Mouse (Mus musculus): ENCODE results near the gene Camkmt.

Gene Camkmt

DNA sequence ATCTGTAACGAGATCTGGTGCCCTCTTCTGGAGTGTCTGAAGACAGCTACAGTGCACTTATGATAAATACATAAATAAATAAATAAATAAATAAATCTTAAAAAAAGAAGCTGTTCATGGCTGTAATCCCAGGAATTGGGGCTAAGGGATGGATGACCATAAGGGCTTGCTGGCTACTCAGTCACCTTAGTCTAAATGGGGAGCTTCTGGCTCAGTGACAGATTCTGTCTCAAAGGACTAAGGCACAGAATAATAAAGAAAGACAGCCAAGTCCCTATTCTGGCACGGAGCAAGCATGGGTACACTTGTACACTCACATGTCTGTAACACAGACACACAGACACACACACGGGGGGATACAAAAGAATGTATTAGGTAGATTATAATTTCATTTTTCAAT lies 11.1 kb upstream of the Camkmt start:
- TF ChIP-seq GATA4 (IDR thresholded peaks at IDR 0.05; ENCODE audit: insufficient replicate concordance, low read length) = no peak

DNA sequence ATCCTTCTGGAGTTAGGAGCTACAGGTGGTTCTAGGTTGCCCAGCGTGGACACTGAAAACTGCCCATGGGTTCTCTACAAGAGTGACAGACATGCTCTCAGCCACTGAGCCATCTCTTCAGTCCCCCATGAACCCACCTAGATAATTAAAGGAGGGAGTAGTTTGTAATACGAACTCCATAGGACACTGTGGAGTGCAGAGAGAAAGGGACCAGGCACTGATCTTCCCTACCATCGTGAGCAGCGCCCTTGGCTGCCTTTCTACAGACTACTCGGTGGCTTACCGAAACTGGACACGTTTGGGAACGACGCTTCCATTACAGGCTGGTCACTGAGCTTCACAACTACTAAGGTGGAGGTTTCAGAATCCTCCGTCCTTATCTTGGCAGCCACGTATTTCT lies 9.6 kb upstream of the Camkmt start:
- no peak for TF ChIP-seq GATA4 (IDR thresholded peaks at IDR 0.05; ENCODE audit: insufficient replicate concordance, low read length)

DNA sequence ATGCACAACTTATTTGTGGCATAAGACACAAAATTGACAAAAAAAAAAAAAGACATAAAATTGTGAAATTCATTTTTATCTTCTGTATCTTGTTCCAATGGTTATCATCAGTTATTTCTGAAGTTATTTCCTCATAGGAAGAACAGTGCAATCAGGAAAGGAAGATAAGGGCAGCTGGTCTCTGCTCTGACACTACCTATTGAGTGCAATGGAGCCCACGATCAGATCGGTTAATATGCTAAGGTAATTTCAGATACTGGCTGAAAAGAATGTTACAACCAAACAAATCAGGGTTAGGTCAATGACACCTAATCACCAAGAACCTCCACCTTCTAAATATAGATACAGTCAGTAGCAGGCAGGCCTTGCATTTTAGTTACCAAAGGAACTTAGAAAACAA lies 5.0 kb upstream of the Camkmt start:
- no peak for TF ChIP-seq GATA4 (IDR thresholded peaks at IDR 0.05; ENCODE audit: insufficient replicate concordance, low read length)

DNA sequence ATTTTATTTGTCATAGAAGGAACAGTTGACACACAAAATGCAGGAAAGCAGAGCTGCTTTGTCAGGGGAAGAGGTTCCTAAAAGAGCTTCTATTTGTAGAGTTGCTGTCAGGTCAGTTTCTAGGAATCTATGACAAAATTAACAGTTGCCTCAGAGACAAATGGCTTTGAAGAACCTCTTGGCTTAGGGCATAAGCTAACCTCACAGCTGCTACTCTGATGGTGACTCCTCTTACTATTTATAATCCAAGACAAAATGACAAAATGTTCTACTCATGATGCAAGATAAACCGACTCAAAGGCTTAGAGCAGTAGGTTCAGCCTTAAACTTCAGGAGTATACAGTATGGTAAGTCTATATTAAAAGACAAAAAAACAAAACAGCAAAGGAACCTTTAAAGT lies 3.9 kb upstream of the Camkmt start:
- TF ChIP-seq GATA4 (IDR thresholded peaks at IDR 0.05; ENCODE audit: insufficient replicate concordance, low read length) = no peak

DNA sequence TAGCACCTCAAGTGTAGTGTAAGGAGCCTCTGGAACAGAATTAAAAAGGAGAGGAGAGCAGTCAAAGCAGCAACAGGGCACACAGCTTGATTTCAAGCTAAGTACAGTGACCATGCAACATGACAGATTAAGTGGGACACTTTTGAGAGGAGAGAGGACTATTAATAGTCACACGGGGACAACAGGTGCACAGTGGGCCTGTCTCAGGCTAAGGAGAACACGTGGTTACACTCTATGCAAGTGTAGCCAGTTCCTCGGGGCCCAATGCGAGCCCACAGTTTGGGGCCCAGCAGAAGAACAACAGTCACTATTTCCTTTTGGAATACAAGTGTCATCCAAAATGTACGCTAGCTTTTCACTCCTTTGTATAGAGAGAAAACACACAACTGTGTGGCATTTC lies 2.8 kb upstream of the Camkmt start:
- TF ChIP-seq GATA4 (IDR thresholded peaks at IDR 0.05; ENCODE audit: insufficient replicate concordance, low read length) = no peak

DNA sequence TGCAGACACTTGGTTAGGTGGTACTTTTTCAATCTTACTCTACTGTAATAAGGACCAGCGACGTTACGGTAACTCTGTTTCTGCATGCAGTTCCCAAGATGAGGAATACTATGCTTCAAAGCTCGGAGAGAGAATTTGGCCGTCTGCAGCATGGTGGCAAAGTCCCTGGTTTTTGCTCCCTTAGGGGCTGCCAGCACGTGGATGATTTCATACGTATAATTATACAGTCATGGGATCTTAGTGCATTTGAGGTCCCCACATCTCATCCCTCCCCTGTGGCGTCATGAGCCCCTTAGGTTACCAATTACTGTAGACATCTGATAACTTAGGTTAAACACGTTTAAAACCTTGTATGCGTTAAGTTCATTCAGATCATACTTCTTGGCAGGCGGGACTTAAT lies 2.0 kb upstream of the Camkmt start:
- no peak for TF ChIP-seq GATA4 (IDR thresholded peaks at IDR 0.05; ENCODE audit: insufficient replicate concordance, low read length)

DNA sequence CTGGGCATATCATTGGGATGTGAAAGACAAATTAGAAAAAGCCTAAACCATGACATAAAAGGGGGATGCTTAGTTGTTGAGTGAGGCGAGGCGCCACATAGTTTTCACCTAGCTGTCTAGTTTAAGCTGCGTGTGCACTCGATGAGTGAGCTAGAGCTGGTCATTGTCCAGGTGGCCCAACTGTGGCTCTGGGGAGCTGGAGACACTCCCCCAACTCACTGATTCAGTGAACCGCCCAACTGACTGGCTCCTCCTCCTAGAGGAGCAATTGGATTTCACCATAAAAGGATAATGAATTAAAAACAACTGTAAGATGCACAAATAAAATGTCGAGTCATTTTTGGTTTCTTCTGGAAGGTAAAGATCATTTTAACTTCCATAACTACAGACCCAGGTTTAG lies 1.3 kb upstream of the Camkmt start:
- no peak for TF ChIP-seq GATA4 (IDR thresholded peaks at IDR 0.05; ENCODE audit: insufficient replicate concordance, low read length)

DNA sequence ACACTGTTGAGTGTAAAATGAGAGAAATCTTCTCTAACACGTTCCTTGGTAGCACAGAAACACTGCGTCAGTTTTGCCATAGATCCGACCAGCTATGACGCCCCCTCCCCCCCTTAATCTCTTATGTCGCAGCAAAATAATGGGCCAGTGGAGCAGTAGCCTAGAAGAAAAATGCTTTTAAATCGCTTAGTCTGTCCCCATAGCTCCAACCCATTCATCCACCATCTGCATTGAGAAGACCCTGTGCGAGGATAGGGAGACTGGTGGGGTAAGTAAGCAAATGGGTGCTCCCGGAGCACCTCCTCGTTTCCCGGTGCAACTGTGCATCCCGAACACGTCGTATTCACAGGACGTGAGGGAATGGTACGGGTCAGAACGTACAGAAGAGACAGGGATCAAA lies 731 bp upstream of the Camkmt start:
- no peak for TF ChIP-seq GATA4 (IDR thresholded peaks at IDR 0.05; ENCODE audit: insufficient replicate concordance, low read length)

DNA sequence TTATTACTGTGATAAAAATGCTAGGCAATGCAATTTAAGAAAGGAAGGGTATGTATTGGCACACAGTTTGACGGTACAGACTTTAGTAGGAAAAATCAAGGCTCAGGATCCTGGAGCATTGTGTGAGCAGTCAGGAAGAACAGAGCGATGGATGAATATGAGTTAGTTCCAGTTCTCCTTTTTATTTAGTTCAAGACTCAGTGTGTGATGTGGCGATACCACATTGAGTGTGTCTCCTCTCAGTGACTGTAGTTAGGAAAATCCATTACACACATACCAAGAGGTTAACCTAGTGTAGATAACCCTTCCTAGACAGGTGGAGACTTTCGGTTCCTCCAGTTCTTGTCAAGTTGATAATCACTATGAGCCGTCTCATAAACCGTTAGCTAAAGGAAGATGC lies 1.4 kb downstream of the Camkmt start:
- TF ChIP-seq GATA4 (IDR thresholded peaks at IDR 0.05; ENCODE audit: insufficient replicate concordance, low read length) = no peak

DNA sequence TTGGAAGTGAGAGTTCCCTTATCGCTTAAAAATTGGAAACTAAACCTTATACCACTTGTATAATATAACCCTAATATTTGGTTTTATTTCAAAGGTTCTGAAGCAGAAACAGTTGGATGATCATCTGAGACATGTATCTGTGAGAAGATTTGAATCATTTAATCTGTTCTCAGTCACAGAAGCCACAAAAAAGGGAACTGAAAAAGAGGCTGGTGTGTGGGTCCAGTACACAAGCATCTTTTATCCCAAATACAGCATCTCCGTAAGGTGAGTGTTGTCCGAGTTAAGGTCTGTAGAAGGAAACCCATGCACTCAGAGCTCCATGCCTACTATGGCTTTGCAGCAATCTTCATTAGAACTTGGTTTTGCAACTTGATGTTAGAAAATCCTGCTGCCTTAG lies 6.0 kb downstream of the Camkmt start:
- no peak for TF ChIP-seq GATA4 (IDR thresholded peaks at IDR 0.05; ENCODE audit: insufficient replicate concordance, low read length)

DNA sequence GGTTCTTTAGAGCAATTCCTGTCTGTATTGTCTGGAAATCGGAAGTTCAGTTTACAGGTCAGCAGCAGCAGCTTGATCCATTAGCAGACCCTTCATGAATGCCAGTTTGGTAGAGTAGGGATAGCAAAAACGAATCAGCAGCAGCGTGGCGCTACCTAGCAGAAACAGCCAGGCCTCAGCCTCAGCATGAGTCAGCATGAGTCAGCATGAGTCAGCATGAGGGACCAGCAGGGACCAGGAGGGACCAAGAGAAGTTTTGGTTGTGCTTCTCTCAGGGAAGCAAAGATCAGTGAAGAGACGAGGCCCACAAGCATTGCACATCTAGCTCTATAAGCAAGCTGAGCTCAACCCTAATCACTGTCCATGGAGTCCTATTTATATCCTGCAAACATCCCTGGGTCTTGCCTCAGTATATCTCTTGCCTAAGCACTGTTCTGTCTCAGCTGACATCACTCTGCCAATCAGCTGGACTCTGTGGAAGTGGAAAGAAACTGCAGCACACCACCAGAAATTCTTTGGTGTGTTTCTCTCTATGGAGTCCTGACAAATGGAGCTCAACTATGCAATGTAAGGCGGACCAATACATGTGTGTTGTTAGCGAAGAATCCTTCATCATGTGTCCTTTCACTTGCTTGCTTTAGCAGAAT lies 8.4 kb downstream of the Camkmt start:
- no peak for TF ChIP-seq GATA4 (IDR thresholded peaks at IDR 0.05; ENCODE audit: insufficient replicate concordance, low read length)

DNA sequence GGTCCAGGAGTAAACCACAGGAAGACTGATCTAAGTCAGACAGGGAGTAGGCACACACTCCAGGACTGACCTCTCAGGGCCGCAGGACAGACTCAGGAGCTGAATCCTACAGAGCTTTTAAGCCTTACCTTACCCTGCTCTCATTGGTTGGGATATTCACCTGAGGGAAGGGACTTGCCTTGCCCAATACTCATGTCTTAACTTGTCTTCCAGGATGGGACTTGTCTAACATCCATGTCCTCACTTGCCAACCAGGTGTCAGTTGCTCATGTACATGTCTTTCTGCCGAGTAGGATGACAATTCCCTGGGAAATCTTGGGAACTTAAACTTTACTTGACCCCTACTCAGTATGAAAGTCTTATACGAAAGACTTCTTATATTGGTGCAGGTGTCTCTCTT lies 9.9 kb downstream of the Camkmt start:
- no peak for TF ChIP-seq GATA4 (IDR thresholded peaks at IDR 0.05; ENCODE audit: insufficient replicate concordance, low read length)

DNA sequence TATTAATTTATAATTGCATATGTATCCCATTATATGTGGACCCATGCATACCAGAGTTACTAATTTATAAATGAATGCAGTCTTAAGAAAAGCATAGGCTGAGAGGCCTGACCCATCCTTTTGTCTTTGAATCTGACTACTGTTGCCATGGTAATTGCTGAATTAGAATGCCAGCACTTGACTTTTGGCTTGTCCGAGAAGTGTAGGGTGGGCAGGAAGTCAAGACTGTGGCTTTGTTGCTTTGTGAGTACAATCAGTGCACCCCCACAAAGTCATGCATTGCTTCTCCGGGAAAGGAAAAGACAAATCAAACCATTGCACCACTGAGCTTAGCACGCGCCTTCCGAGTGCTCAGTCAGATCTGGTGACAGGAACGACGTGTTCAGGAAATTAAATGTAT lies 11.4 kb downstream of the Camkmt start:
- TF ChIP-seq GATA4 (IDR thresholded peaks at IDR 0.05; ENCODE audit: insufficient replicate concordance, low read length) = no peak

DNA sequence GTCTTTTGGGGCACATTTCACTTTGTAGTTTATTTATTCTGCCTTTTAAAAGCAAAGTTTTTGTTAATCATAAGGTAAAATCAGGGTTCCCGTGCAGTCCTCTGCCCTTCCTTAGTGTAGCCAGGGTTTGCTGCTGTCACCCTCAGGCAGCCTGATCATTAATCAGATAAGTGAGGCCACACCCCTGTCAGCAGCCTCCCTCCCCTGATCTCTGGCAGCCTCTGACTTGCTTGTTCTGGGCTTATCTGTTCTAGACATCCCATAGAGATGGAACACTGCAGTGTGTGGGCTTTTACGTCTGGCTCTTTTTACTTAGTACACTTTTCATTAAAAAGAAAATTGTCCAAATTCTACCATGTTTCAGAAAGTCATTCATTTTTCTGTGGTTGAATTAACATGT lies 13.0 kb downstream of the Camkmt start:
- TF ChIP-seq GATA4 (IDR thresholded peaks at IDR 0.05; ENCODE audit: insufficient replicate concordance, low read length) = no peak

DNA sequence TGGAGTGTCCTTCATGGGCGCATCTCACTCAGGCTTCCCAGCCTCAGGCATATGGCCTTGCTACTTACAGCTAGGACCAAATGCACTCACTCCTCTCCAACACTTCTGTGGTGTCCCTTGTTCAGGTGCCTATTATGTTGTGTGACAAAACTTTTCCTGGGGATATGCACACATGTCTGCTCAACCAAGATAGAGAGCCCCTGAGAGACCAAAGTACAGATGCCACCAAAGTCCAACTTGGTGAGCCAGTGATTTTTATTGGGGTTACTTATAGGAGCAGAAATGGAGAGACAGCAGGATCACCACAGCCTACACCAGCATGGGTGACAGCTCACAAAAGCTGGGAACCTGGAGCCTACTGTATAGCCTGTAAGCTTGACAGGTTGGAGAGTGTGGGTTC lies 20.3 kb downstream of the Camkmt start:
- TF ChIP-seq GATA4 (IDR thresholded peaks at IDR 0.05; ENCODE audit: insufficient replicate concordance, low read length) = no peak

DNA sequence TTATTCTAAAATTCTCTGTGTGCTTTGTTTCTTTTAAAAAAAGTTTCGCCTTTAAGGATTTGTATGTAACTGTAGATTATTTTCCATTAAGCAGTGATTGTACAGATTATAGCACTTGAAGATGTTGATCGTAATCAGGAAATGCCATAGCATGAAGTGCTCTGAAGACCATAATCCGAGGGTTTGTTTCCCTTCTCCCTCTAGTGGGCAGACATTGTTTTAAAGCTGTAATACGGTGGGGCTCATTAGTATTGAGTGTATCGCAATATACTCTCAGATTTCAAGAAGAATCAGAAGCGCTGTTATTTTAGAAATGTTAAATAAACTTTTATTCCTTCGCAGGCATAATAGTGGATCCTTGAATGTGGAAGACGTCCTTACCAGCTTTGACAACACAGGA lies 23.1 kb downstream of the Camkmt start:
- no peak for TF ChIP-seq GATA4 (IDR thresholded peaks at IDR 0.05; ENCODE audit: insufficient replicate concordance, low read length)

DNA sequence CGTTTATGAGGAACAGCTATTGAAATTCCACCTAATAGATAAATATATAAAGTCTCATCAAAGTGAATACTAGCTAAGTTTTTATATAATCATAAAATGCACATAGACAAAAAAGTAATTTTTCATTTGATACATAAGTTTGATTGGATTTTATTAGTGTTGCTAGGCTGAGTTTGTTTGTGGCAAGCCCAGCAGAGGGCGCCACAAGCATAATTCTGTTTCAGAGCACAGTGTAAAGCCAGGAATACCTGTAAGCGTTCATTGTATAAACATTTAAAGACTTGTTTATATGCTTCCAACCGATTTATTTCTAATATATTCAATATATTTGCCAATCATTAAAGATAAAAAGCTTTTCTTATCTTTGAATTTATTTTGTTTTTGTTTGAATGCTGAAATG lies 26.3 kb downstream of the Camkmt start:
- TF ChIP-seq GATA4 (IDR thresholded peaks at IDR 0.05; ENCODE audit: insufficient replicate concordance, low read length) = no peak

DNA sequence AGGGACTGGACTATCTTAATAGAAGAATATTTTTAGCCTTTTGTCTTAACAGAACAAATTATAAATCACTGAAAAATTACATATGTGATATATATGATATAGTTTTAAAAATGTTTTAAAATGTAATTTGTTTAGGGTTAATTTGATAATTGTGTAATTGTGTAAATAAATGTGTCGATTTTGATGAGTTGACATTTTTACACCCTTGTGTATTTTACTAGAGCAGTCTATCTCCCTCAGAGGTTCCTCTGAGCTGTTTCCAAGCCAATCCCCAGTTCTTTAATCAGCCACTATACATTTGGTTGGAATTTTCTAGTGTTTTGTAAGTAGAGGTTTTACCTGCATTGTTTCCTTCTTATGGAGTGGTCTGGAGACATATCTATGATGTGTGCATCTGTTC lies 48.0 kb downstream of the Camkmt start:
- TF ChIP-seq GATA4 (IDR thresholded peaks at IDR 0.05; ENCODE audit: insufficient replicate concordance, low read length) = no peak
